Mouse (Mus musculus): ENCODE data around the gene Rora. TPM values are rescaled to one million over a fixed set of nuclear protein-coding genes. Genes with fewer than 3 reads are reported as not detected.

Gene Rora
- total RNA-seq, 2 experiments from 2014 or later, result 36.7 to 99.2 TPM

DNA sequence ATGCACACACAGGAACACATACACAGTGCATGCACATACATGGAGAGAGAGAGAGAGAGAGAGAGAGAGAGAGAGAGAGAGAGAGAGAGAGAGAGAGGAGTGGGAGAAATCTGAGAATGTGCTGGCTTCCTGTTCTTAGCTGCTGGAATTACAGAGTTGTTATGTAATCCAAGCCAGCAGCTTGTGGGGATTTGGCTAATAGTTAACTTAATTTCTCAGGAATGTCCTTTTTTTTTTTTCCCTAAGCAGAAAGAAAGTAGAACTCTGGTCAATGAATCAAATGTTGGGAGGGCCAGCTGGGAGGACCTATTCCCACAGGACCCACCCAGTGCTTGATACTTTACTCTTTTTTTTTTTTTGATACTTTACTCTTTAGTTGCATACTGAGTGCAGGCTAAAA lies 527.8 kb downstream of the Rora start:
- DNase-seq (ENCODE audit: low spot score in 2 of 2), result no peak

DNA sequence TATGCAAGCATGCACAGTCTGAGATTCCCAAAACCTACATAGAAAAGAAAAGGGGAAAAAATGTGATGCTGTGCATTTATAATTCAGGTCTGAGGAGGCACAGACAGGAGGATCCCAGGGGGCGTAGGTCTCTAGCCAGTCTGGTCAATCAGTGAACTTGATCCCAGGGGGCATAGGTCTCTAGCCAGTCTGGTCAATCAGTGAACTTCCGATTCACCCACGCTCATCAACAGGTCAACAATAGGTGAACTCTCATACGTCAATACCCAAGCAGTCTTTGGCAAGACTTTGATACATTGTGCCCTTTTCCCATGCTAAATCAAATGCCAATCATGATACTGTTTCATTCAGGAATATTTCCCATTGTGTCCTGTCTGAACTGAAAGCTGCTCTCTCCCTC lies 530.3 kb downstream of the Rora start:
- DNase-seq (ENCODE audit: low spot score in 2 of 2), result no peak

DNA sequence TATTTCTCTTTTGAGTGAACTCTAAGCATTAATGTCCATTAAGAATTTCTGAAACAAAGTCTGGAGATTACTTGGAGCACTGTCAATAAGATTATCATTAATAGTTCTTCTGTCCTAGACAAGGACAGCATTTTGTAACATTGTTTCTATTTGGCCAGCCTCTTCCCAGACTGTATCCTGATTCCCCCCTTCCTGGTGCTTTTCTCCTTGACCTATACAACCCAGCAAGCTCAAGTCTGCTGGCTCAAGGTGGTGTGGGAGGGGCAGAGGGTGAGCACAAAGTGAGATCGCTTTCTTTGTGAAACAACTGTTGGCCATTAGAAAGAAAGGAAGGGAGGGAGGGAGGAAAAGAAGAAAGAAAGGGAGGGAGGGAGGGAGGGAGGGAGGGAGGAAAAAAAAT lies 537.1 kb downstream of the Rora start:
- DNase-seq (ENCODE audit: low spot score in 2 of 2), result no peak

DNA sequence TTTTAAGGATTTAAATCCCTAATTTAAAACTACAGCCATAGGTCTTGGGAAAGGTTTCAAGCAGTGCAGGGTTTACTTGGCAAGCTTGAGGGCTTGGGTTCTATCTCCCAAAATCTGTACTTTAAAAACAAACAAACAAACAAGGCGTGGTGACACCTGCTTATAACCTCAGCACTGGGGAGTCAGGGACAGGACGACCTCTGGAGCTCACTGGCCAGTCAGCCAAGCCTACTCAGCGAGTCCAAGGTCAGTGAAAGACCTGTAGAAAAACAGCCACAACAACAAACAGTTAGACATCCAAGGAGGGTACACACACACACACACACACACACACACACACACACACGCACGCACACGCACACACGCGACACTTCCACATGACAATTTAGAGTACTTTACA lies 538.9 kb downstream of the Rora start:
- DNase-seq (ENCODE audit: low spot score in 2 of 2), result no peak

DNA sequence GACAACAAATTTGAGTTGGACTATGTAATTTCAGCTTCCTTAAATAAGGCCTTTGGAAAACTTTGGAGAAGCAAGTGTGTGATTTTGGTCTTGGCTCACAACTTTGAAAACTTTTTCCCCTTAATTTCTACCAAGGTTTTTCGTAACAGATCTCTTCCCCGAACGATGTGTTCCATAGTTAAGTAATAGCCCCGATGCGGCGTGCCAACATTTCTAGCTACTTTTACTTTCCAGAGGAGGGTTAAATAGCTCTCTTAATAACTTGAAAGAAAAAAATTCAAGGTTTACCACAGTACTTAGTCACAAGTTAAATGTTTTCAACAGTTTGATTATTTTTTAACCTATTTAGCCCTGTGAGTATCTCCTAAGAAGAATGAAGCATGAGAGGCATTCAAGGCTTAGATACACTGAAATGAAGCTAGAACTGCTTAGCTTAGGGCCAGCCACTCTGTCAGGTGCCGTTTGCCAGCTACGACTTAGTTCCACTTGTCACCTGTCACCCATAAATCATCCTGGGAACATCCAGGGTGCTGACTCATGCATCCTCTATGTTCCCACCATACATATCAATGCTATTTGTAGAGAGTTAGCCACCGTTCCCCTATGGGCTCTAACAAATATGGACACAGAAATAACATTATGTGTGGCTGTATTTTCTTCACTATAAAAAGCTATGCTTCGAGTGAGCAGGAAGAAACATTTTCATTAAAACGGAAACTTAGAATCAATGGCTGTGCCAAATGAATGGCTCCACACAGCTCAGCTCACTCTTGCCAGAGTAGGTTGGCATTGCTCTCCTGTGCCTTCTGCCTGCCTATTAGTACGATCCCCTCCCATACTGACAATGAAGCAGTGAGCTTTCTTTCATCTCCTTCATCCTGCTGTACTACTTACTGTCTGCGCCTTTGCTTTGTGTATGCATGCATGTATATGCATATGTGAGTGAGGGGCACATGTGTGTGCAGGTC lies 541.3 kb downstream of the Rora start:
- DNase-seq (ENCODE audit: low spot score in 2 of 2), result no peak

DNA sequence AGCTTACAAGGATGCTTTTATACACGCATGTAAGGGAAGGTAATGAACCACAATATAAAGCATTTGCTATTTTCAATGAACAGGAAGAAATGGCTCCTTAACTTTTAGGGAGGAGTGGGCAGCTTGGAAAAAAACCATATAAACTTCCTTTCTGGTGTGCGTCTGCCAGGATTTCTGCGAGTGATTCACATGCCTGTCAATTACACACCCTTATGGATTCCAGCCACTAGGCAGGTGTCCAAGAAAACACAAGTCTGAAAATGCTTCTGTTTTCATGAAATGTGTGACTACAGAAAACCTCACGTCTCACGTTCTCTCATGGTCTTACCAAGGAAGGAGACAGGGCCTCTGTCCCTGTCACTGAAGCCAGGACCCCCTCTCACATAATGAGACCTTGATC lies 560.2 kb downstream of the Rora start:
- DNase-seq (ENCODE audit: low spot score in 2 of 2), result no peak

DNA sequence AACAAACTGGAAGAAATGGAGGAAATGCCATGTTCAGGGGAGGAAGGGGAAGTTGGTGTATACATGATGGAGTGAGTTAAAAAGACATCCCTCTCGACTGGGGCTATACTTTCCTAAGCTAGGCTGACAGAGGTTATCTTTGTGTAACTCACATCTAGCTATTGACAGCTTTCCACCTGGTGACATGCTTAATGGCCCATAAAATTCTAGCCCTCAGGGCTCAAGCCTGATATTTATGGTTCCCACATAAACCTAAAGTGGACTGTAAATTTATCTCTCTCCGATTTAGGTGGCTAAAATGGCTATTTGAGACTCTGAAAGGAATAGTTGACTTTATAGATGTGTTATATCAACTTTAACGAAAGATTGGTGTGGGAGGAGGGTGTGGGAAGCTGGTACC lies 571.3 kb downstream of the Rora start:
- no peak for DNase-seq (ENCODE audit: low spot score in 2 of 2)

DNA sequence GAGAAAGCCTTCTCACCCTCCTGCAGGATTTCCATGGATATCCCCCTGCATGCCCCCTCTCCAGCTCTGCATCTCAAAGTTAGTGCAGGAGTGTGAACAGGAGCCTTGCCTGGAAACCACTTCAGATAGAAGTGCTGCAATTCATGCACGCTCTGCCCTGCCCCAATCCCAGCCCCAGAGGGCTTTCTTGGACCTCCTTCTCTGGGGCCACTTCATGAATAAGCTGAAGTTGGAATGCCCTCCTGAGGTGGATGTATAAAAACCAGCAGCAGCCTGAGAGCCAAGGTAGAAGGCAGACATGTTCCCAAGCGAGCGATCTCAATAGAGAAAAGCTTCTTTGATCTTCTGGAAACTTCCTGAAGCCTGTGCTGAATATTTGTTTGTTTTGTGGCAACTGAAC lies 572.8 kb downstream of the Rora start:
- no peak for DNase-seq (ENCODE audit: low spot score in 2 of 2)

DNA sequence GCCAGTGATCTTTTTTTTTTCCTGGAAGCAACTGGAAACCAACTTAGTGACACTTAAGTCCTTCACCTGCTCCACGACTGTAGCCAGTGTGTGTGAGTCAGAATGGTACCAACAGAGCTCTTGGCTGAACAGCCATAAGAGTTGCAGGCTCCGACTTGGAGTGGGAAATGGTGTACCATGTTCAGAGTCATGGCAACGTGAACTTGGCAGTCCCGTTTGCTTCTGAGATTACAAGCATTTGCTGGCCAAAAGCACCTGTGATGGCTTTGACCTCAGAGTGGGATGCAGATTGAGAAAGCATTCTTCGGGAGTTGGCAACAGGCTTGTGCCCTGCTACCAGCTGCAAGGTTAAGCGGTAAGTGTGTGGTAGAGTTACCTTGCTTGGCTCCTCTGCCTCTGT lies 574.2 kb downstream of the Rora start:
- DNase-seq (ENCODE audit: low spot score in 2 of 2), result no peak

DNA sequence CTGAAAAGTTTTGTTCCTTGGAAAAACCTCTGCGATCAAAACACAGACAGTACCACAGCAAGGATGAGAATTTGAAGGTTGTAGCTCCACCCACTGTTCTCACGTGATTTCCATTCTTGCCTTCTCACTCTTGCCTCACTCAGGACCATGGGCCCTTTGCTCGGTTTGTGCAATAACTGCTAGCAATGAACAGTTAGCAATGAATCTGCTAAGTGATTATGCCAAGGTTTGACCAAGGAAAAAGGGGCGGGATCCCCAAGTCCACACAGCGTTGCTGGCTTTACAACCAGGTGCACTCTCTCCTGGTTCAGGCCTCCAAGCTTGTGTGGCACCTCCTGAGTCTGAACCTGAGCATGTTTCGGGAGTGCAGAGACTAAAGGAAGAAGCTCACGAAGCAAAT lies 576.3 kb downstream of the Rora start:
- DNase-seq (ENCODE audit: low spot score in 2 of 2), result no peak

DNA sequence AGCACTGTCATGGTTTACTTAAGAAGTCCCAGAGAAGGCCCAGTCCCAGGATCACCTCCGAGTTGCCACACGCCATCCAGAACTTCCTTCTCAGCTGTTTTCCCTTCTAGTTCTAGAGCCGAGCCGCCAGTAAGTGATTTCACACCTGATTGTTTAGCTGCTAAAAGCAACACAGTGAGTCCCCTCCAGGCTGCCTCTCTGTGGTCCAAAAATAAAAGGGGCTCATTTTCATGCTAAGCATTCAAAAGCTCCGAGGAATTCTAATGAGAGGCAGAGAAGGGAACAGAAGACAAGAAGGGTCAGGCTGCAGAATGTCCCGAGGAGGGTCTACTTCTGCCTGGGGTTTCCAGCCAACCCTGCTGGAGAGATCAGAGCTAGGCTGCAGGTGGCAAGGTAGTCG lies 580.9 kb downstream of the Rora start:
- DNase-seq (ENCODE audit: low spot score in 2 of 2), result no peak

DNA sequence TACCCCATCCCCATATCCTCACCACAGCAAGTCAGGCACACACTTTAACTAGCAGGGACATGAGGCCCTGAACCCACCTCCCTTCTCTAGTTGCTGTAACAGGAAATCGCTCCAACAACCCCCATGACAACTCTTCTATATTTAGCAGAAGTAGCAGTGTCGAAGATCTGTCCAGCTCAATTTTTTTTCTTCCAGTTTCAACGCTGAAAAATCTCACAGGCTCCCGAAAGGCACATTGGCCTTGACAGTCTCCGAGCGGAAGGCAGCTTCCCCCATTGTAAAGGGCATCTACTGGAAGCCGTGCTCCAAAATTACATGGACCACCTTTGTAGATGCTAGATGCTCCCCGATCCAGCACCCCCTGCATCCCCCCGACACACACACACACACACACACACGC lies 583.7 kb downstream of the Rora start:
- peak in 1 of 2 experiments; percentile 32 for DNase-seq (ENCODE audit: low spot score in 2 of 2)

DNA sequence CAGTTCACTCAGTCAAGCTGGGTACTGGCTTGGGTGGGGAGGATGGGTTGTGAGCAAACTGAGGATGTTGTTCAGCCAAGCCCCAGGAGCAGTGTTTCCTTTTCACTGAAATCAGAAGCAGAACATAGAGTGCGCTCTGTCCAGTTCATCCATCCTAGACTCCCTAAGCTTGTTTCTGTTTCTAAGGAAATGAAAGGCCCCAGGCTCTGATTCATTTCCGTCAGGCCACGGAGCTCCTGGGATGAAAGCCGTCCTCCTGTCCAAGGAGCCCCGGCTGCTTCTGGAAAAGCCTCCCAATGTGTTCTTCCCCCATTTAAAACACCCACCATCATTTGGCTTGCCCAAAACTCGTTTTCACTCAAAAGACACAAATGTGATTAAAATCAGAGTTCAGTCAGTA lies 589.0 kb downstream of the Rora start:
- no peak for DNase-seq (ENCODE audit: low spot score in 2 of 2)

DNA sequence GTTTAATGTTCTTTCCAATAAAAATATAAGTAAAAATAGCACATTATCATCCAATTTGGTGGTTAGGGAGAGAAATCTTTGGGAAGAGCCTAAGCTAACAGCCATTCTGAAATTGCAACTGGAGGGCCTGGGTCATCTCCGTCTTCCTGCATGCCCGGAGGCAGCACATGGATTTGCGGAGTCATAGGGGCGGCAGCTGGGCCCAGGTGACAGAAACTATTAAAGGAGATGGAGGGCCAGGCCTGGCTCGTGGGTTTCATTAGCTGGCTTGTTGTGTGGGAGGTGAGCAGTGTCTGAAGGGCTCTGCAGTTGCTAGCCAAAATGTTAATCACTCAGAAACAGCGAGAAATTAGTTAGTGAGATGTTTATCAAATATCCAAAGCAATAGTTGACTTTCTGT lies 590.0 kb downstream of the Rora start:
- DNase-seq (ENCODE audit: low spot score in 2 of 2), result no peak

DNA sequence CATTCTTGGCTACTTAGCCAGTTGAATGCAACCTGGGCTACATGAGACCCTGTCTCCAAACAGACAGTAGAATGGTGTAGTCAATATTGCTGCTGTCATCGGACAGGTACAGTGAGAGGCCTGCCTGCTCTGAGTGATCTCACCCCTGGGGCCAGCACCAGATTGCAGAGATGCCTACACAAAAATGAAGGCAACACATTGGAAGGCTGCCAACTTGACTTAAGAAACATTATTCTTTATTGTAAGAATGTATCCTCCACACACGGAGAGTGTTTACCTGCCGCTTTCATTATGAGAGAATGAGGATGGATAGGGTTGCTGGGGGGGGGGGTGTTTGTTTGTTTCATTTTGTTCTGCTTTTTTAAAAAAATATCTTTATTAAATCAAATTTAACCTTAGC lies 592.6 kb downstream of the Rora start:
- DNase-seq (ENCODE audit: low spot score in 2 of 2), result no peak

DNA sequence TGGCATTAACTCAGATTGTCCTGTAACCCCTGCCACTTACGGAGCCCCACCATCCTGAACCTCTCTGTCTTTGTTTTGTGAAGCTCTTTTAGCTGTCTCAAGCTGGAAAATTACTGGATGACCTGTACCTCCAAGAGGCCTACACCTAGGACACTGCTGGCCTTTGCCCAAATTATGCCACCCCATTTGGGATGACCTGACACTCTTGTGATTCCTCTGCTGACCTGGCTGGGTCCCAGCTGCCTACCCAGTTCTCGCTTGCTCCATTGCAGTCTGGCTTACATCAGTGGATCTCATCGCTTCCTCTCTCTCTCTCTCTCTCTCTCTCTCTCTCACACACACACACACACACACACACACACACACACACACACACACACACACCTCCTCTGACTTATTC lies 596.0 kb downstream of the Rora start:
- no peak for DNase-seq (ENCODE audit: low spot score in 2 of 2)

DNA sequence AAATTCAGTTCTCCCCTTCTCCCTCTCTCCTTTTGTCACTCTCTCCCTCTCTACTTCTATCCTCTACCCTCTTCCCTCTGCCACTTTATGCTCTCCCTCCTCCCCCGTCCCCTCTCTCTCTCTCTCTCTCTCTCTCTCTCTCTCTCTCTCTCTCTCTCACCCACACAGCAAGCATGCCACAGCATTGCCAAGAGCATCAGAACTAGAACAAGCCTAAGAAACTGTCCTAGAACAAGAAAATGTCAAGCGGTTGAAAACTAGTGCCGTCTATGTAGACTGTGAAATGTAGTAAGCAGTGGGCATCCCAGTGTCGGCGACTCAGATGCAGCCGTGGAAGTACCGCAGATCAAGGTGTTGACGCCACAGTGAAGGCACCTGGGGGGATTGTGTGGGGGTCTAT lies 596.7 kb downstream of the Rora start:
- no peak for DNase-seq (ENCODE audit: low spot score in 2 of 2)

DNA sequence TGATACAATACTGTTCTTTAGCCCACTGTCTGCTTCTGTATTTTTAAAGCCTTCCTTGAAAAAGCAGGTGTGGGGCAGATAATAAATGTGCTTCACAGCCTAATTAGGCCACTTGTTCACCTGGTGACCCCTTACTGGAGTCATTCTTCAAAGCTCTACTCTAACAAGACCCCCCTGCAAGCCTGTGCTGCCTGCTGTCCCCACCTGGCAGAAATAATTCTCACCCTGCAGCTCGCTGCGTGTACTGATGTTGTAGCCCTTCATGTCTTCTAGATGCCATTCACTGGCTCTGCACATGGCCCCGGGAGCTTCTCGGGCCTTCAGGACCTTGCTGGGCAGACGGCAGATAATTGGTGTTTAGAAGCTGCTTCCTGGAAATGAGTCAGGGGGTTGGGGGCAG lies 604.9 kb downstream of the Rora start:
- no peak for DNase-seq (ENCODE audit: low spot score in 2 of 2)

DNA sequence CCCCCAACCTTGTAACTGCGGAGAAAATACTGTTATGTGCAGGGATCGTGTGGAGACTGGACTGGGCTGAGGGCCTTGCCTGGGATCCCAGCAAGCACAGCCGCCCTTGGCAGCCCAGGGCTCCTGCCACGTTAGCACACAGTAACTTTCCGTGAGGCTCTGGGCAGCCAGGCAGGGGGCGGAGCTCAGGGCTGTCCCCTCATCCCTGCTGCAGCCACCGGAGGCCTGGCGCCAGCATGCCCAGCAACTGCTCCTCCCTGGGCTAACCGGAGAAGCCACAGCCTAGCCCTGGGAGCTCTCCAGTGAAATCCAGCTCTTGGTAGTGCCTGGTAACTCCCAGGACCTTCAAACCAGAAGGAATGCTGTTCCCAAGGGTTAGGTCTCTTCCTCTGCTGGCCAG lies 605.8 kb downstream of the Rora start:
- DNase-seq (ENCODE audit: low spot score in 2 of 2), result peak; percentile 66 to 74

DNA sequence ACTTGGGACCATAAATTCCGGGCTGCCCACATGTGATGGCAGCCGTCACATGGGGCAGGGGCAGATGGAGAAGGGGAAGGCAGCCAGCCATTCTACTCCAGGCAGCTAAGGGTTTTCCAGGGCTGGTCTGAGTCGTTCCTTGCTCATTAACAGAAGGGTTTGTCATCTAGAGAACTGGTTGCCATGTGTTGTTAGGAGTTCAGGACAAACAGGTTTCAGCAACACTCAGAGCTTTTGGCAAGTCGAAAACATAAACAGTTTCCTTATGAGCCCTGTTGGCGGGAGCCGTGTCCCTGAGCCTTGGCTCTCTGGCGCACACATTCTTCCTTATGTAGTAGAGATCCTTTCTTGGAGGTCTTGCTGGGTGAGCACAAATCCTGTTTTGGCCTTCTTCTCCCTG lies 611.6 kb downstream of the Rora start:
- DNase-seq (ENCODE audit: low spot score in 2 of 2), result no peak

DNA sequence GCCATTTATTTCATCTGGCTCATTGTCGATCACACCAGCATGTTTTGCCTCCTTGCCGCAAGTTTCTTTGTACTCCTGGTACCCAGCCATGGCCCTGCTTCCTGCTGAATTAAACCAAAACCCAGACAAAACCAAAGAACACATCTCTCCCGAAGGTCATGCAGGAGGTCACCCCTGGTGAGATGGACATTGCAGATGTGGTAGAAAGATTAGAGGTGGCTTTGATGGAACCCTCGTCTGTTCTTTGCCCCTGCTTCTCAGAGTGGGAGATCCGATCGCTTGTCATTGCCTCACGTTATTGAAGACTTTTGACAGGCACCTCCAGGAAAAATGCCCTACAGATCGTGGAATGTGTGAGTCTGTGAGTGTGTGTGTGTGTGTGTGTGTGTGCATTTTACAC lies 616.8 kb downstream of the Rora start:
- no peak for DNase-seq (ENCODE audit: low spot score in 2 of 2)

DNA sequence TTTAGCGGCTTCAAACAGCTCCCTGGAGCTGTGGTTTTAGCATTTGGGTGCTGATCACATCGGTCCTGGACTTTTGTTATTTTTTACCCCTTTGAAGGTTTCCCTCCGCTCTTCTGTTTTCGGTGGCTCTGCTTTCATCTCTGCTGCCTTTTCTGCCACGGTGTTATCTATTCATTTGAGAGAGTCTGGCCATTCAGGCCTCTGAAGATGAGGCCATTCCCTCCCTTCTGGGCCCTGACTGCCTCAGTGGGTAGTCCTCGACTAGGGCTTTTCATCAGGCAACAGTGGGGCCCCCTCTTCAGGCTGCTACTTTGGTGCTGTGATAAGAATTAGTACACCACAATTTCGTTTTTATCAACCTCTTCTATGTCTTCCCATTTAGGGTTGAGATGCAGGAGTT lies 617.3 kb downstream of the Rora start:
- DNase-seq (ENCODE audit: low spot score in 2 of 2), result no peak

DNA sequence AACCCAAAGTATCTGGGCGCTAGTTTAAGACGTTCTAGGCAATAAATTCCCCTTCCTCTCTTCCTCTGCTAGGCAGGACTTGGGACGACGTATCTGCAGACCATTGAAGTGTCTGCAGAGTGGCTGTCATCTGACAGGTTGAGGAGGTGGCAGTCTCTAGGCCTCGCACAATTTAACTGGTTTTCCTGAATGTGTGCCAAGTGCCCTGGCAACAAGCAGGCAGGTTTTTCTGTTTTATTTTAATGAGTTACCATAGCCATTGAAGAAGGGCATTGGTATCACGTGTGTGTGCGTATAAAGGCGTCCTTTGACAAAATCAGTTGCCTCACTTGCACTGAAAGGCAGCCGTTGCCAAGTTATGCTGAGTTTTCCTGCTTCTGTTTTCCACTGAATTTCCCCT lies 619.3 kb downstream of the Rora start:
- DNase-seq (ENCODE audit: low spot score in 2 of 2), result no peak
